Comparison of ENCODE assay signal across 8 mouse cellular contexts in the genomic region with DNA sequence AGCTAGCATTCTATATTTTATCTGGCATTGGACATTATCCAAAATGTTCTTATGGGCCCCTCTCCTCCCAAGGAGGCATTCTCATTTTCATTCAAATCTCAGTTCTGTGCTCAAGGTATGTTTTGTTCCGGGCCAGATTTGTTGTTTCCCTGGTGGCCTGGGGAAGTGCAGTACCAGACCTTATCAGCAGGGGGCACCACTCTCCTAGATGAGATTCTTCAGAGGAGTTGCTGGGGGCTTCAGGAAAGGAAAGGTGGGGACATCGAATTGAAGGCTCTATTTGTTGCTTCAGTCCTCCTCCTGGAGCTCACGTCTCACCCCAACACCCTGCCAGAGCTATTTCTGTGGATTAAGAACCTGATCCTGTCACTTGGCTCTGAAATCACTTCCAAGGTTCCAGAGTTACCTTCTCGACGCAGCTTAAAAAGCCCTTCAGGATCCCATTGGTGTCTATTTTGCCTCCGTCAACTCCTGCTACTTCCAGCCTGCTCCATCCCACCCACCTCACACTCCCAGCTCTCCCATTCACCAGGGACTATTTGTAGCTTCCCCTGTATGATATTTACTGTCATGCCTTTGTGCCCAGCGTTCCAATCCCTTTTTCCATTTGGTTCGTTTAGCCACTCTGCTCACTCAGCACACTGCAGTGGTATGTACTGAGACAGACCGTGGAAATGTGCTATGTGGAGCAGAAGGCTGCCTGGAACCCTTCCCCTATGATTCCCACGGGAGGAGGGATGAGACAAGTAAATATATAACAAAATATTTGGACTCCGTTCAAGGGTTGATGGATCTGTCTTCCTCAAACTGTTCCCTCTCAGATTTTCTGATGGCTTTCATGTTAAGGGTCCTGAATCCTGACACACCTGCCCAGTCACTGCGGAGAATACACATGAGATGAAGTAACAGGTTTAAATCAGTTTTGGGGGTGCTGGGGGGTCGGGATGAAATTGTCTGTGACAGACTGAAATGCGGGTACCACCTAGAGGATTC. TPM values are rescaled to one million over a fixed set of nuclear protein-coding genes. Genes with fewer than 3 reads are reported as not detected.
DNase-seq lines count a peak whose midpoint lies in the region; ATAC-seq and TF ChIP-seq lines count a peak whose summit lies in the region.

No protein-coding gene starts in this region.

- no peak for ATAC-seq in midbrain, embryonic 11.5 days (ENCODE audit: low FRiP score)
- ATAC-seq in midbrain, embryonic 16.5 days = no peak
- ATAC-seq in forebrain, embryonic 11.5 days (replicated peaks; ENCODE audit: low FRiP score) = no peak
- ATAC-seq in heart, postnatal 0 days (ENCODE audit: insufficient read depth, low read depth) = no peak
- no peak for ATAC-seq in neural tube, embryonic 11.5 days (ENCODE audit: insufficient read depth, low FRiP score, low TSS enrichment)

- TF ChIP-seq CTCF in heart, postnatal 0 days (IDR thresholded peaks at IDR 0.05; ENCODE audit: low read depth) = peak; percentile 91

- no peaks in the 10 kb centered on the region for H3K9me3 ChIP-seq in midbrain, embryonic 11.5 days (ENCODE audit: control insufficient read depth, low read length)
- H3K9me3 ChIP-seq in midbrain, embryonic 16.5 days (replicated peaks; ENCODE audit: control insufficient read depth, low read length, poor library complexity, severe bottlenecking) = no peaks in the 10 kb centered on the region
- H3K9me3 ChIP-seq in forebrain, embryonic 11.5 days (ENCODE audit: control insufficient read depth, low read length) = no peaks in the 10 kb centered on the region
- H3K9me3 ChIP-seq in heart, postnatal 0 days (replicated peaks; ENCODE audit: control insufficient read depth, low read length) = no peaks in the 10 kb centered on the region
- no peaks in the 10 kb centered on the region for H3K9me3 ChIP-seq in neural tube, embryonic 11.5 days (ENCODE audit: control insufficient read depth, low read length)

- H3K4me3 ChIP-seq in midbrain, embryonic 11.5 days (ENCODE audit: low read depth, low read length) = no peak overlapping the region
- H3K4me3 ChIP-seq in midbrain, embryonic 16.5 days (ENCODE audit: low read depth, low read length) = no peak overlapping the region
- H3K4me3 ChIP-seq in forebrain, embryonic 11.5 days (ENCODE audit: low read depth, low read length) = no peak overlapping the region
- H3K4me3 ChIP-seq in heart, postnatal 0 days (ENCODE audit: low read depth, low read length) = no peak overlapping the region
- H3K4me3 ChIP-seq in neural tube, embryonic 11.5 days (ENCODE audit: low read depth, low read length) = no peak overlapping the region

- H3K4me1 ChIP-seq in midbrain, embryonic 11.5 days (ENCODE audit: control insufficient read depth, insufficient read depth, low read length) = no peaks in the 10 kb centered on the region
- H3K4me1 ChIP-seq in midbrain, embryonic 16.5 days (ENCODE audit: control insufficient read depth, insufficient read depth, low read length) = peaks cover 2% of the 10 kb centered on the region; the same call in 1 of the 2 replicates
- H3K4me1 ChIP-seq in forebrain, embryonic 11.5 days (replicated peaks; ENCODE audit: control insufficient read depth, insufficient read depth, low read length) = peaks cover 2% of the 10 kb centered on the region; the same call in 1 of the 2 replicates
- peaks cover 7% of the 10 kb centered on the region for H3K4me1 ChIP-seq in heart, postnatal 0 days (ENCODE audit: control insufficient read depth, insufficient read depth)
- H3K4me1 ChIP-seq in neural tube, embryonic 11.5 days (ENCODE audit: control insufficient read depth, insufficient read depth, low read length) = peaks cover 3% of the 10 kb centered on the region; the same call in 1 of the 2 replicates

- H3K27me3 ChIP-seq in midbrain, embryonic 11.5 days (ENCODE audit: control insufficient read depth, insufficient read depth, low read length) = no peaks in the 10 kb centered on the region
- H3K27me3 ChIP-seq in midbrain, embryonic 16.5 days (ENCODE audit: control insufficient read depth, insufficient read depth, low read depth, low read length) = no peaks in the 10 kb centered on the region; the same call in 1 of the 2 replicates
- H3K27me3 ChIP-seq in forebrain, embryonic 11.5 days (ENCODE audit: control insufficient read depth, insufficient read depth, low read length) = no peaks in the 10 kb centered on the region
- H3K27me3 ChIP-seq in heart, postnatal 0 days (ENCODE audit: control insufficient read depth, insufficient read depth, low read length) = no peaks in the 10 kb centered on the region
- H3K27me3 ChIP-seq in neural tube, embryonic 11.5 days (ENCODE audit: control insufficient read depth, insufficient read depth, low read length) = no peaks in the 10 kb centered on the region

- H3K4me2 ChIP-seq in midbrain, embryonic 11.5 days = no peak overlapping the region
- no peak overlapping the region for H3K4me2 ChIP-seq in midbrain, embryonic 16.5 days (ENCODE audit: low read length)
- peak overlapping the region; percentile 9; the same call in 1 of the 2 replicates for H3K4me2 ChIP-seq in forebrain, embryonic 11.5 days (ENCODE audit: low read depth, low read length, severe bottlenecking)
- 0 out of 2 replicates have a peak overlapping the region, but pooled peaks have one; percentile 9 for H3K4me2 ChIP-seq in heart, postnatal 0 days (ENCODE audit: low read depth, low read length)
- no peak overlapping the region for H3K4me2 ChIP-seq in neural tube, embryonic 11.5 days (ENCODE audit: low read depth)

- no peak overlapping the region for H3K9ac ChIP-seq in midbrain, embryonic 11.5 days (ENCODE audit: low read length)
- no peak overlapping the region for H3K9ac ChIP-seq in midbrain, embryonic 16.5 days (ENCODE audit: low read depth, low read length)
- H3K9ac ChIP-seq in forebrain, embryonic 11.5 days (ENCODE audit: low read length) = no peak overlapping the region
- H3K9ac ChIP-seq in heart, postnatal 0 days (replicated peaks; ENCODE audit: low read depth, low read length) = no peak overlapping the region
- H3K9ac ChIP-seq in neural tube, embryonic 11.5 days (ENCODE audit: low read length) = no peak overlapping the region

- WGBS in midbrain, embryonic 11.5 days = 62% methylated on average over 14 of the region's 14 CpGs
- 54% methylated on average over 14 of the region's 14 CpGs for WGBS in midbrain, embryonic 16.5 days
- WGBS in forebrain, embryonic 11.5 days = 64% methylated on average over 14 of the region's 14 CpGs
- 49% methylated on average over 14 of the region's 14 CpGs for WGBS in heart, postnatal 0 days
- 65% methylated on average over 14 of the region's 14 CpGs for WGBS in neural tube, embryonic 11.5 days

- H3K27ac ChIP-seq in midbrain, embryonic 11.5 days (ENCODE audit: low read depth, low read length) = no peak overlapping the region
- no peak overlapping the region for H3K27ac ChIP-seq in midbrain, embryonic 16.5 days (ENCODE audit: low read length)
- no peak overlapping the region for H3K27ac ChIP-seq in forebrain, embryonic 11.5 days (ENCODE audit: low read depth, low read length)
- H3K27ac ChIP-seq in heart, postnatal 0 days (ENCODE audit: low read depth) = no peak overlapping the region
- H3K27ac ChIP-seq in neural tube, embryonic 11.5 days (ENCODE audit: low read depth, low read length) = no peak overlapping the region

- no peaks in the 10 kb centered on the region for H3K36me3 ChIP-seq in midbrain, embryonic 11.5 days (ENCODE audit: control insufficient read depth, insufficient read depth, low read length)
- H3K36me3 ChIP-seq in midbrain, embryonic 16.5 days (ENCODE audit: control insufficient read depth, insufficient read depth, low read length) = no peaks in the 10 kb centered on the region
- H3K36me3 ChIP-seq in forebrain, embryonic 11.5 days (ENCODE audit: control insufficient read depth, insufficient read depth, low read length) = no peaks in the 10 kb centered on the region
- H3K36me3 ChIP-seq in heart, postnatal 0 days (replicated peaks; ENCODE audit: control insufficient read depth, insufficient read depth, low read length) = no peaks in the 10 kb centered on the region
- no peaks in the 10 kb centered on the region for H3K36me3 ChIP-seq in neural tube, embryonic 11.5 days (ENCODE audit: control insufficient read depth, insufficient read depth, low read length)

- no peak for TF ChIP-seq EP300 in heart, postnatal 0 days (IDR thresholded peaks at IDR 0.05; ENCODE audit: low read depth)

- intact Hi-C loops in left cerebral cortex, postnatal 4 days (cut with DNase I) = loop anchor here (2.0 kb wide), 1 partner anchor 123 kb away; no protein-coding TSS in a partner anchor

- peak; percentile 98 for DNase-seq in midbrain, embryonic 11.5 days (ENCODE audit: low spot score, missing footprints)
- peak; percentile 79 for DNase-seq in brain, adult 2 months (ENCODE audit: low read depth, low spot score)
- peak; percentile 88 for DNase-seq in forebrain, embryonic 11.5 days (ENCODE audit: low spot score)
- DNase-seq in heart, postnatal 0 days (ENCODE audit: low spot score) = peak; percentile 39
- peak; percentile 81 for DNase-seq in left cerebral cortex, postnatal 4 days
- peak; percentile 78 for DNase-seq in neural tube, embryonic 11.5 days (ENCODE audit: low spot score)
- DNase-seq in thymus, postnatal 10 days (ENCODE audit: low spot score in 2 of 2) = peak; percentile 56 to 77

RNA-seq across cellular contexts. Expression of a gene that starts 13.6 kb away (rescaled TPM):
- polyA plus RNA-seq in midbrain, embryonic 11.5 days (2014; fragmentation: Nextera tagmentation; extraction: Ambion mirVana) = 130 and 133 TPM in 2 replicates
- polyA plus RNA-seq in midbrain, embryonic 16.5 days (2015; fragmentation: Nextera tagmentation; extraction: Ambion mirVana) = 144 and 157 TPM in 2 replicates
- polyA plus RNA-seq in forebrain, embryonic 11.5 days (2014; fragmentation: Nextera tagmentation; extraction: Ambion mirVana) = 116 and 118 TPM in 2 replicates
- 35.2 and 71.6 TPM in 2 replicates for total RNA-seq in heart, postnatal 0 days (2014; rRNA removed; ENCODE audit: low replicate concordance)
- polyA plus RNA-seq in heart, postnatal 0 days (2015; fragmentation: Nextera tagmentation; extraction: Ambion mirVana) = 70.3 TPM in 2 replicates
- 10 to 100 TPM; 85.9 to 87.2 TPM for total RNA-seq in left cerebral cortex, postnatal 4 days (2021)
- 132 and 136 TPM in 2 replicates for polyA plus RNA-seq in neural tube, embryonic 11.5 days (2014; fragmentation: Nextera tagmentation; extraction: Ambion mirVana)

RNA-seq across cellular contexts. Expression of a gene that starts 15.7 kb away (rescaled TPM):
- polyA plus RNA-seq in midbrain, embryonic 11.5 days (2014; fragmentation: Nextera tagmentation; extraction: Ambion mirVana) = 132 and 162 TPM in 2 replicates
- 244 and 258 TPM in 2 replicates for polyA plus RNA-seq in midbrain, embryonic 16.5 days (2015; fragmentation: Nextera tagmentation; extraction: Ambion mirVana)
- polyA plus RNA-seq in forebrain, embryonic 11.5 days (2014; fragmentation: Nextera tagmentation; extraction: Ambion mirVana) = 144 and 146 TPM in 2 replicates
- 34.5 and 38.0 TPM in 2 replicates for total RNA-seq in heart, postnatal 0 days (2014; rRNA removed; ENCODE audit: low replicate concordance)
- 129 and 142 TPM in 2 replicates for polyA plus RNA-seq in heart, postnatal 0 days (2015; fragmentation: Nextera tagmentation; extraction: Ambion mirVana)
- total RNA-seq in left cerebral cortex, postnatal 4 days (2021) = 100 to 1,000 TPM; 103 to 126 TPM
- polyA plus RNA-seq in neural tube, embryonic 11.5 days (2014; fragmentation: Nextera tagmentation; extraction: Ambion mirVana) = 132 and 137 TPM in 2 replicates

Comparison
In these comparisons a context has a peak if more than half of its experiments do, and no peak if none do; other contexts are left out.
1. DNase-seq: peak in every context shown above with its lines; median percentile 98 in midbrain, embryonic 11.5 days; 88 in forebrain, embryonic 11.5 days; 81 in left cerebral cortex, postnatal 4 days; 79 in brain, adult 2 months; 78 in neural tube, embryonic 11.5 days; 66 in thymus, postnatal 10 days; 39 in heart, postnatal 0 days.
2. H3K4me2 ChIP-seq: peak in forebrain, embryonic 11.5 days (single experiment) and heart, postnatal 0 days (single experiment); none in midbrain, embryonic 11.5 days (single experiment), midbrain, embryonic 16.5 days (single experiment) and neural tube, embryonic 11.5 days (single experiment).